Mouse (Mus musculus): ENCODE results near the gene Sf3a2. TPM values are rescaled to one million over a fixed set of nuclear protein-coding genes. Genes with fewer than 3 reads are reported as not detected.
"Not testable (repeated sequence)": the region's sequence is repeated elsewhere in the genome, so short reads cannot be mapped to it uniquely, and the experiment has no call there.

The Sf3a2 gene
- total RNA-seq, 4 experiments from 2014 or later, result 52.0 to 78.6 (median 55.5) TPM

DNA sequence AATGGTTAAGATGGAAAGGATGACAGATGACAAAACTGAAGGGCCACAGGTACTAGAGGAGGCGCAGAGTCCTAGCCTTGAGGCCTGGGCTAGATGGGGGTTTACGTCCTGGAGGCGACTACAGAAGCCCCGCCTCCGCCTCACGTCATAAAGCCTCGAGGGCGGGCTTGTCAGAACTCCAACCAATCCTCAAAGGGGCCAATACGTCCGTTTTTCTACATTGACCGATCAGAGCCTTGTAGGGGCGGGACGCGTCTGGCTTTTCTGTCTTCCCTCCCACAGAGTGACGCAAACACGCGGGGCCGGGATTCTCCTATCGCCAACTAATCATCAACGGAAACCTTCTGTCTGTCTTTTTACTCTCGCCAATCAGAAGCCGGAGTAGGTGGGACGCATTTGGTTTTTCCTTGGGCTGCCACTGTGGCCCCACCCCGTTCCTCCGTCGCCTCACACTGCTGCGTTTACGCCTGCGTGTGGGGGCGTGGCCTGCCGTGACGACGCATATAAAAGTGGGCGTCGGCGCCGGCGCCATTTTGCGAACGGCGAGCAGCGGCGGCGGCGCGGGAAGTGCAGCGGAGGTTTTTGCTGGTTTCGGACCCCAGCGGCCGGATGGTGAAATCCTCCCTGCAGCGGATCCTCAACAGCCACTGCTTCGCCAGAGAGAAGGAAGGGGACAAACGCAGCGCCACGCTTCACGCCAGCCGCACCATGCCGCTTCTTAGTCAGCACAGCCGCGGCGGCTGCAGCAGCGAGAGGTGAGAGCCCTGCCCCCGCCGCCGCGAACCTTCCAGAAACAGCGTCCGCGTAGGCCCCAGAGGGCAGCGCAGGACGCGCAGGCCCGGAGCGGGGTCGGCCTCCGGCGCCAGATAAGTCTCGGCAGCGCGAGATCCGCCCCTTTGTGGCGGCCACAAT lies 28.4 kb downstream of the Sf3a2 start, which contains the start of gene Oaz1:
Gene Oaz1, plus strand, starts transcription at position 506 of the 912 bp plus-strand sequence.
- peak; percentile 100 for DNase-seq

DNA sequence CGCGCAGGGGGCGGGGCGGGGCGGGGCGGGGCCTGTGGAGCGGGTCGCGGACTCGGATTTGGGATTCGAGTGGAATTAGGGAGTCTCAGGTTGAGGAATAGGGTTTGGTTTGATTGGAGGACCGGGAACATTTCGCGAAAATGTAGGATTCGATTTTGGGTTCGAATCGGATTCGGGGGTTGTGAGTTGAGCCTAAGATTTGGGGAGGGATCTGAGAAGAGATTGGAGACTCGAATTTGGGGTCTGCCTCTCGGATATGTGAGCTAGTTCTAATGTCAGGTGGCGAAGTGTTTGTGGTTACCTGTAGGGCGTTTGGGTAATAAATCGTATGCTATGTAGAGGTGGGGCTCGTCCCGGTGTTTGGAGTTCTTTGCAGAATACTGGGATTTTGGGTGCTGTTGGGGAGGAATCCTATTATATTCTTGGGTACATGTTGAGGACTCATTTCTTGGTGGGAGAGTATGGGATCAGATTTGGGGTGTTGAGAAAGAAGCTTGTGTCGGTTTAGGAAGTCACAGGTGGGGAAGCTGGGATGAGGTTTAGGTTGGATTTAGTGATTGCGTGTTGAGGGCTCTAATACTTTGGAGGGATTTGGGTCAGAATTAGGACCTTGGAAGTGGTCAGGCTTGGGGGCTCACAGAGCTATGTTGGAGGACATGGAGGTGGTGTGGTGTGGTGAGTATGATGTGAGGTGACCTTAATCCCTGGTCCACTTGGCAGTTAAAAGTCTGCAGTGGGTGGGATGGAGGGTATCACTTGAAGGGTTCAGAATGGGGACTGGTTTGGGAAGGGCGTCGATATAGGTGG lies 29.3 kb downstream of the Sf3a2 start:
- DNase-seq, result no peak

DNA sequence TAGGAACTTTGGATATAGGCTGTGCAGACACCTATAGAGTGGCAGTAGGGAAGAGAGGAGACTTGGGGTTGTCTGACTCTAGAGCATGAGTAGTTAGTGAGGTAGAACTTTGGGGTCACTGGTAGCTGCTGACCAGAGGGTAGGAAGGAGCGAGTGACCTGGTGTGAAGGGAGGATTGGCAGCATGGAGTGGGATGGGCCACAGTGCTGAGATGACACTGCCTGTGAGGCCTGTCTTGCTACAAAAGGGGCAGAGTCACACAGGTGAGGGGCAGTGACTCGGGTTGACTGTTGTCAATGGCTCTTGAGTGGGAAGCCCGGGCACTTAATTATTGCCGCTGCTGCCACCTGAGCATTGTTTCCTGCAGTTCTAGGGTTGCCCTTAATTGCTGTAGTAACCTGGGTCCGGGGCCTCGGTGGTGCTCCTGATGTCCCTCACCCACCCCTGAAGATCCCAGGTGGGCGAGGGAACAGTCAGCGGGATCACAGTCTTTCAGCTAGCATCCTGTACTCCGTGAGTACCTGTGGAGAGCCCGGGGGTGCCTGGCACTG lies 29.9 kb downstream of the Sf3a2 start:
- no peak for DNase-seq

DNA sequence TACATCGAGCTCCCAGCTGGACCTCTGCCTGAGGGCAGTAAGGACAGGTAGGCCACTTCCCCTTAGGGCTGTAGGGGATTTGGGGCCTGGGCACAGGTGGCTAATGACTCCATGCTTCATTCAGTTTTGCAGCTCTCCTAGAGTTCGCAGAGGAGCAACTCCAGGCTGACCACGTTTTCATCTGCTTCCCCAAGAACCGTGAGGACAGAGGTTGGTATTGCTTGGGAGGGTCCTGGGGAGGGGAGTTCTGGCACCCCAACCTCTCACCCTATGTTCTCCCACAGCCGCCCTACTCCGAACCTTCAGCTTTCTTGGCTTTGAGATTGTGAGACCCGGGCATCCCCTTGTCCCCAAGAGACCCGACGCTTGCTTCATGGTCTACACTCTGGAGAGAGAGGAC lies 30.6 kb downstream of the Sf3a2 start:
- not testable (repeated sequence) for DNase-seq

DNA sequence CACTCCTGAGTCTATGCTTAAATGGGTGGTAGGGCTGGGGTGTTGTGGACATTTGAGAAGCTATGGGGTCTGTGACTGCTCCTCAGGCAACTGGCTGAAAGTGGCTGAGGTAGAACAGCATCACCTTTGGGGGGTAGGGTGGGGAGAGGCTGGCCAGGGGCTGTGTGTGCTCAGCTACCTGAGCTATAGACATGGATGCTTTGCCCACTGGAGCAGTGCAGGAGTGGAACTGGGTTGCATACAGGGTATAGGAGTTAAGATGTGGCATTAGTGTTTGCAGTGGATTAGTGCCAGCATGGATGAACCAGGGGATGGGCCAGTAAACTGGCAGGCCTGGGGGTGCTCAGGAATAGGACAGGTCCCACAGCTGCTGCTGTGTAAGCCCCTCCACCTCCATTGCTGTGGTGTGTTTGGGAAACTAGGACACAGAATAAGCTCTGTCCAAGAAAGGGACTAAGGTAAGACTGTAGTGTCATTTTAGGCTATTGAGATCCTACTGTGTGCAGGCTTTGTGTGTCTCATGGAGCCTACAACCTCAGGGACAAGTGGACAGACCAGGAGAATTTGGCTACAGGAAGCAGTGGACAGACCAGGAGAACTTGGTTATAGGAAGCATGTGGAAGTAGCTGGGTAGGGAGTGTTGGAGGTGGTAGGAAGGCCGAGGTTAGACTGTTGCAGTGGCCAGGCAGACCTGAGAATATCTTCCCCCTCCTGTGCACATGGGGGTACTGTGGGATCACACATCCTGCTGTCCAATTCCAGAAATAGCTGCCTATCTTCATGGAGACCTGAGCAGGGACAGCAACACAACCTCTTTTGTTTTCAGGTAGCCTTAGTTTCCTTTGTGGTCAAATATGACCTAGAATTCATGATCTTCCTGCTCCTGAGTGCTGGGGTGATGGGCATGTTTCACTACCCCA lies 31.6 kb downstream of the Sf3a2 start:
- DNase-seq, result no peak

GRCm38 (mm10) chr10:80831136-80831535 lies 33.1 kb downstream of the Sf3a2 start:
- peak; percentile 61 for DNase-seq

GRCm38 (mm10) chr10:80832818-80833217 lies 34.8 kb downstream of the Sf3a2 start:
- no peak for DNase-seq

DNA sequence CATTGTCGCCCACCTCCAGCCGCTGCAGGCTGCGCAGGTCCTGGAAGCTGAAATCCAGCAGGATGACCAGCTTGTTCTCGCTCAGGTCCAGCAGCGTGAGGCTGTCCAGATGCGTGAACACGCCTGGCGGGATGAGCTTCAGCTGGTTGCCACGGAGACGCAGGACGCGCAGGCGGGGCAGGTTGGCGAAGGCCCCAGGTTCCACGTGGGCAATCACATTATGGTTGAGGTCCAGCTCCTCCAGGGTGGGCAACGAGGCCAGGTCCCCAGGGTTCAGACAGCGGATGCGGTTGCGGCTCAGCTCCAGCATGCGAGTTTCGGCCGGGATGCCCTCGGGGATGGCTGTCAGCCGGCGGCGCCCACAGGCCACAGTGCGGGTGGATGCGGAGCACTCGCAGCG lies 37.6 kb downstream of the Sf3a2 start:
- no peak for DNase-seq

DNA sequence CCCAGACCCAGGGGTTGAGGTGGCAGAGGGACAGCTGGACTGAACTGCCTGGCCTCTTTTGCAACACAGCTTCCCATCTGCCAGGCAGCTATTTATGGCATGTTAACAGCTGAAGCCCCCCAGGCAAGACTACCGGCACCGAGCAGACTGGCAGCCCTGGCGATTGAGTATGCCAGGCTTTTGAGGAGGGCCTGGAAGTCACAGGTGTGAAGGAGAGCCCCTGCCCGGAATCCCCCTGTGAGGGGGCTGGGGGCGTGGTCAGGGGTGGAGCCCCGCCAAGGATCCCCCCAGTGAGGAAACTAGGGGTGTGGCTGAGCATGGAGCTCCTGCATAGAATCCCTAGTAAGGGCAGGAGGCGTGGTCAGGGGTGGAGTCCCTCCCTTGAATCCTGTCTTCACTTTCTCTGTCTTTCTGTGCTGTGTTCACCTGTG lies 39.0 kb downstream of the Sf3a2 start:
- DNase-seq, result no peak

DNA sequence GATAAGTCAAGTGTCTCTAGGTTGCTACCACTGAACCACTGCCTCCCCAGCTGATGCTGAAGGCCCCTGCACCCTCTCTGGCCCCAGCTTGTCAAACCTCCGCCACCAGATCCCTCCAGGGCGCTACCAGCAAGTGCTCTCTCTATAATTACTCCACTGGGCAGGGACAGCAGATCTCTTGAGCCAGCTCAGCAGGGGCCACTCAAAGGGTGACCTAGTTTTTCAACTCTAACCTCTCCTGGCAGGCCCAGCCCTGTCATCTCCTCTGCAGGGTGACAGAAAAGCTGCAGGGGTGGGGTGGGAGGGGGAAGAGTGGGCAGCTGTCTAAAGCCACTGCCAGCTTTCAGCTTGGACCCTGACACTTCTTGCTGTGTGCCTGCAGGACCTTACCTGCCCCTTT lies 39.8 kb downstream of the Sf3a2 start:
- no peak for DNase-seq

GRCm38 (mm10) chr10:80838346-80838912 lies 40.4 kb downstream of the Sf3a2 start:
- DNase-seq, result peak; percentile 58

DNA sequence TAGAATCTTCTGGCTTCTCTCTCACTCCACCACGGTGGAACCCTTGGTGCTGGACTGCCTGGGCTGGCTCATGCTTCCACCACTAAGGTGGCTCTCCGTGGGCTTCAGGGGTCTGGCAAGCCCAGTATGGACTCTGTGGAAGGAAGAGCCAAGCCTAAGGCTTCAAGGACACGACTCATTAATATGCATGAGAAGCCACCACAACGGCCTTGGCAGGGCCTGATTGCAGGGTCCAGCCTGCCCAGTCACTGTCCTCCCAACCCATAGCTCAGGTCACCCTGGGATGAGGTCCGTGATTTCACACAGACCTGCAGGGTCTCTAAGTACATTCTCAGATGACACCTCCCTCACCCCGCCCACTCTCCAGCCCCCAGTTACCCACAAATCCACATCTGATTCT lies 41.9 kb downstream of the Sf3a2 start:
- DNase-seq, result no peak

DNA sequence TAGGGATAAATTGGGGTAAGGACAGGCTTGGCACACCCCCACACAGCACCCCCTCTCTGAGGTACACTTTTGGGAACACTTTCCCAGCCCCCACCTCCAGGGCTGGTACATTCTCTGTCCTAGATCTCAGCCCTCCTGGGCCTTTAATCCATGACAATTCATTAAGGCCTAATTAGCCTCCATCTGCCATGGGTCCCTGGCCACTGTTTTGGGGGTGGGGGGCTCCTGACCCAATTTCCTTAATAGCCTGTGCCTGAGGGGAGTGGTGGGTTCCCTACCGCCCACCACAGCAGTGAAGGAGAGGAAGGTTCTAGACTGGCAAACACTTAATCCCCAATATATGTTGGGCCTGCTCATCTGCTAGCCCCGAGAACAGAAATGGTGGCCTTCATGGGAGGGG lies 43.7 kb downstream of the Sf3a2 start:
- no peak for DNase-seq

- DNase-seq, result no peak
These were observed 44.3 kb downstream of the Sf3a2 start for GRCm38 (mm10) chr10:80842334-80842733.

GRCm38 (mm10) chr10:80843087-80843930 lies 45.3 kb downstream of the Sf3a2 start:
- DNase-seq, result no peak

DNA sequence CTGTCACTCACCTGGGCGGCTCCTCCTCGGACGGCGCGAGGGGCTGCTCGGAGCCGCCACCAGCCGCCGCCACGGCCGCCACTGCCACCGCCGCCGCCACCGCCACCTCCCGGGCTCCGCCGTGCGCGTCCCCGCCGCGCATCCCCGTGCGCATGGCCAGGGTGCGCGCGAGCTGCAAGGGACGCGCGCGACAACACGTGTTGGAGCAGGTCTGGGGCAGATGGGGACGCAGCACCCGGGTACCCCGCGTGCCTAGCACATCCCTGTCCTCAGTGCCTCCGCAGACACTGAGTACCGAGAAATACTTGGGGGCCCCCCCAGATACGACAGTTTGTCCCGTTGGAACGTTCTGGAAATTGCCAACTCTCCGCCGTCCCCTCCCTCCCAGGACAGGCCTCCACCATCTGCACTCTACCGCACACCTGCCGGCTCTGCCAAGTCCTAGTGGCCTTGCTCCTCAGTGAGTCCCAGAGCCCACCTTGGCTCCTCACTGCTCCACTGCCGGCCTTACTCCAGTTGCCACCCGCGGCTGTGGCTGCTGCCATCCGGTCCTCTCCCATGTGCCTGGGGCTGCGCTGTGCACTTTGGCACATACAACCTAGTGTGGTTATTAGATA lies 46.0 kb downstream of the Sf3a2 start, which contains the start of gene Lingo3:
Gene Lingo3, minus strand, starts transcription at position 109 of the 617 bp plus-strand sequence.
- no peak for DNase-seq

GRCm38 (mm10) chr10:80845055-80845693 lies 47.2 kb downstream of the Sf3a2 start:
- no peak for DNase-seq

- no peak for DNase-seq
These were observed 47.7 kb downstream of the Sf3a2 start for GRCm38 (mm10) chr10:80845732-80846131.

GRCm38 (mm10) chr10:80848571-80848970 lies 50.6 kb downstream of the Sf3a2 start:
- DNase-seq, result peak; percentile 51
